Mouse (Mus musculus) forebrain, embryonic 16.5 days (tissue): ENCODE data around the gene Tmem189. TPM values are rescaled to one million over a fixed set of nuclear protein-coding genes. Genes with fewer than 3 reads are reported as not detected.

Source experiments
- ATAC-seq: fragments of 200-750 bp; cut with Nextera tagmentation; 2 replicates; pipeline ENCODE4 v1.8.0; 2017; ENCODE audit warnings: mild to moderate bottlenecking, moderate library complexity
- H3K27ac ChIP-seq: fragments of 300-500 bp; sonication (generic); 2 replicates; pipeline ENCODE4 v1.5.1; 2014; ENCODE audit warnings: low read length, control low read depth
- H3K27me3 ChIP-seq: fragments of 300-500 bp; sonication (generic); replicated peaks from 2 replicates; pipeline ENCODE4 v1.6.1; 2014; ENCODE audit warnings: low read length; ENCODE audit not compliant: control insufficient read depth, insufficient read depth
- H3K36me3 ChIP-seq: fragments of 300-500 bp; sonication (generic); 2 replicates; pipeline ENCODE4 v1.6.1; 2014; ENCODE audit not compliant: control insufficient read depth, insufficient read depth
- H3K4me1 ChIP-seq: fragments of 300-500 bp; sonication (generic); replicated peaks from 2 replicates; pipeline ENCODE4 v1.6.1; 2014; ENCODE audit warnings: low read length; ENCODE audit not compliant: control insufficient read depth, insufficient read depth
- H3K4me2 ChIP-seq: fragments of 300-500 bp; sonication (generic); 2 replicates; pipeline ENCODE4 v1.6.1; 2014; ENCODE audit warnings: mild to moderate bottlenecking, low read length, control low read depth
- H3K4me3 ChIP-seq: fragments of 300-500 bp; sonication (generic); replicated peaks from 2 replicates; pipeline ENCODE4 v1.5.1; 2014; ENCODE audit warnings: mild to moderate bottlenecking, low read length, control low read depth
- H3K9ac ChIP-seq: fragments of 300-500 bp; sonication (generic); replicated peaks from 2 replicates; pipeline ENCODE4 v1.6.1; 2014; ENCODE audit warnings: low read depth, low read length, control low read depth
- H3K9me3 ChIP-seq: fragments of 300-500 bp; sonication (generic); 2 replicates; pipeline ENCODE4 v1.6.1; 2016; ENCODE audit warnings: low read length; ENCODE audit not compliant: control insufficient read depth
- whole genome bisulfite sequencing: fragments of 180-500 bp; shearing (Covaris S2); extraction: QIAGEN DNeasy Blood & Tissue Kit; methylation state at CpG from one replicate; pipeline ENCODE4 v1.1.7; 2014; 5-methylcytosine and 5-hydroxymethylcytosine counted together
- polyA plus RNA-seq: library from polyadenylated mRNA; unstranded; fragments of >200 nt; fragmentation: Nextera tagmentation; extraction: Ambion mirVana; gene quantifications from 2 replicates; pipeline ENCODE4 v1.2.1, GENCODE M21; 2015

The Tmem189 gene
- polyA plus RNA-seq, 1 experiment from 2014 or later, result 30.2 TPM

GRCm38 (mm10) chr2:167661270-167662203, 28.1 kb downstream of the Tmem189 start, which contains the start of gene Gm20431:
Gene Gm20431, minus strand, starts transcription at chr2:167661496.
- H3K4me1 ChIP-seq, result peaks cover 27% of the 10 kb centered on the region
- H3K27me3 ChIP-seq, result peaks cover 2% of the 10 kb centered on the region; the same call in 1 of the 2 replicates
- H3K4me3 ChIP-seq, result peak within 1 kb of the TSS; percentile 94
- H3K27ac ChIP-seq, result peak within 1 kb of the TSS; percentile 50
- H3K9me3 ChIP-seq, result no peaks in the 10 kb centered on the region
- peak; percentile 92 for ATAC-seq
- H3K9ac ChIP-seq, result peak within 1 kb of the TSS; percentile 85
- no peaks in the 10 kb centered on the region for H3K36me3 ChIP-seq
- H3K4me2 ChIP-seq, result peak within 1 kb of the TSS; percentile 97
- under 1% methylated on average over 109 of the region's 110 CpGs for WGBS

GRCm38 (mm10) chr2:167660611-167660971, 29.0 kb downstream of the Tmem189 start:
- peaks cover 2% of the 10 kb centered on the region; the same call in 1 of the 2 replicates for H3K27me3 ChIP-seq
- WGBS, result under 1% methylated on average over 12 of the region's 12 CpGs
- peak overlapping the region; percentile 94 for H3K4me3 ChIP-seq
- H3K27ac ChIP-seq, result no peak overlapping the region
- H3K36me3 ChIP-seq, result no peaks in the 10 kb centered on the region
- peak overlapping the region; percentile 97 for H3K4me2 ChIP-seq
- no peaks in the 10 kb centered on the region for H3K9me3 ChIP-seq
- ATAC-seq, result peak; percentile 4; the same call in 1 of the 2 replicates
- peak overlapping the region; percentile 85 for H3K9ac ChIP-seq
- peaks cover 27% of the 10 kb centered on the region for H3K4me1 ChIP-seq

- no peak overlapping the region for H3K27ac ChIP-seq
- peak overlapping the region; percentile 85 for H3K9ac ChIP-seq
- H3K27me3 ChIP-seq, result peaks cover 2% of the 10 kb centered on the region; the same call in 1 of the 2 replicates
- H3K4me3 ChIP-seq, result peak overlapping the region; percentile 94
- 22% methylated on average over 13 of the region's 13 CpGs for WGBS
- no peak for ATAC-seq
- no peaks in the 10 kb centered on the region for H3K36me3 ChIP-seq
- peaks cover 27% of the 10 kb centered on the region for H3K4me1 ChIP-seq
- H3K4me2 ChIP-seq, result peak overlapping the region; percentile 97
- H3K9me3 ChIP-seq, result no peaks in the 10 kb centered on the region
Measured at GRCm38 (mm10) chr2:167659847-167660610, 29.6 kb downstream of the Tmem189 start.

- Histone ChIP-seq H3K4me1 (peaks cover 27% of the 10 kb centered on the region), H3K4me3 (no peak overlapping the region), H3K9me3 (no peaks in the 10 kb centered on the region), H3K27ac (no peak overlapping the region), H3K4me2 (no peak overlapping the region), H3K27me3 (peaks cover 2% of the 10 kb centered on the region; the same call in 1 of the 2 replicates), H3K9ac (no peak overlapping the region), H3K36me3 (no peaks in the 10 kb centered on the region)
- no peak for ATAC-seq
- WGBS, result 84% methylated on average over 10 of the region's 10 CpGs
Measured at GRCm38 (mm10) chr2:167659177-167659846, 30.3 kb downstream of the Tmem189 start.

GRCm38 (mm10) chr2:167658712-167659111, 30.9 kb downstream of the Tmem189 start:
- H3K9me3 ChIP-seq, result no peaks in the 10 kb centered on the region
- peaks cover 27% of the 10 kb centered on the region for H3K4me1 ChIP-seq
- H3K27ac ChIP-seq, result no peak overlapping the region
- H3K9ac ChIP-seq, result no peak overlapping the region
- WGBS, result 80% methylated on average over 11 of the region's 11 CpGs
- H3K4me3 ChIP-seq, result no peak overlapping the region
- no peak overlapping the region for H3K4me2 ChIP-seq
- H3K27me3 ChIP-seq, result peaks cover 2% of the 10 kb centered on the region; the same call in 1 of the 2 replicates
- no peak for ATAC-seq
- no peaks in the 10 kb centered on the region; the same call in 1 of the 2 replicates for H3K36me3 ChIP-seq

GRCm38 (mm10) chr2:167657973-167658372, 31.6 kb downstream of the Tmem189 start:
- Histone ChIP-seq H3K27ac (no peak overlapping the region), H3K4me2 (no peak overlapping the region), H3K9ac (no peak overlapping the region), H3K4me3 (no peak overlapping the region), H3K4me1 (peaks cover 27% of the 10 kb centered on the region), H3K36me3 (no peaks in the 10 kb centered on the region; the same call in 1 of the 2 replicates), H3K27me3 (no peaks in the 10 kb centered on the region; the same call in 1 of the 2 replicates), H3K9me3 (no peaks in the 10 kb centered on the region)
- 90% methylated on average over 4 of the region's 4 CpGs for WGBS
- ATAC-seq, result no peak

- Histone ChIP-seq H3K27ac (no peak overlapping the region), H3K4me2 (no peak overlapping the region), H3K36me3 (no peaks in the 10 kb centered on the region; the same call in 1 of the 2 replicates), H3K4me3 (no peak overlapping the region), H3K4me1 (peaks cover 24% of the 10 kb centered on the region), H3K9me3 (no peaks in the 10 kb centered on the region), H3K27me3 (no peaks in the 10 kb centered on the region), H3K9ac (no peak overlapping the region)
- no peak for ATAC-seq
- 89% methylated on average over 16 of the region's 16 CpGs for WGBS
Measured at GRCm38 (mm10) chr2:167656629-167657478, 32.8 kb downstream of the Tmem189 start.

- Histone ChIP-seq H3K9ac (no peak overlapping the region), H3K4me3 (no peak overlapping the region), H3K36me3 (no peaks in the 10 kb centered on the region; the same call in 1 of the 2 replicates), H3K27ac (no peak overlapping the region), H3K27me3 (no peaks in the 10 kb centered on the region), H3K9me3 (no peaks in the 10 kb centered on the region), H3K4me1 (peaks cover 12% of the 10 kb centered on the region), H3K4me2 (no peak overlapping the region)
- 84% methylated on average over 10 of the region's 10 CpGs for WGBS
- no peak for ATAC-seq
Measured at GRCm38 (mm10) chr2:167654911-167655600, 34.6 kb downstream of the Tmem189 start.
